Mouse (Mus musculus): ENCODE measurements around the gene Rfx4.

GRCm38 (mm10) chr10:84759511-84760117, 3.8 kb downstream of the Rfx4 start:
- no peak for TF ChIP-seq CTCF (IDR thresholded peaks at IDR 0.05)
- no peak for TF ChIP-seq POLR2A (IDR thresholded peaks at IDR 0.05; ENCODE audit: insufficient read depth, low read depth, low read length)

Data from heart, adult 2 months (tissue).